Mouse (Mus musculus): ENCODE measurements at regions not wholly inside any gene's neighbourhood (a gene's known extent, or its start where the extent isn't known, plus 50 kb on each side); places are given as distances from the start of the nearest gene placed in this dataset.
"Not testable (repeated sequence)": the region's sequence is repeated elsewhere in the genome, so short reads cannot be mapped to it uniquely, and the experiment has no call there.

GRCm38 (mm10) chr8:37131988-37132387 is 138.6 kb downstream of the AI429214 start:
- Histone ChIP-seq H3K9me3 (no peaks in the 10 kb centered on the region), H3K27me3 (no peaks in the 10 kb centered on the region), H3K9ac (no peak overlapping the region), H3K27ac (replicated peaks) (no peak overlapping the region), H3K4me3 (no peak overlapping the region), H3K4me1 (replicated peaks) (no peaks in the 10 kb centered on the region), H3K36me3 (no peaks in the 10 kb centered on the region), H3K4me2 (no peak overlapping the region)
- no peak for ATAC-seq (ENCODE audit: low FRiP score, low read depth)
- WGBS, result 16% methylated on average over 4 of the region's 4 CpGs

- ATAC-seq (ENCODE audit: low FRiP score, low read depth), result no peak
- no peaks in the 10 kb centered on the region for H3K36me3 ChIP-seq
- H3K4me1 ChIP-seq (replicated peaks), result no peaks in the 10 kb centered on the region
- H3K4me2 ChIP-seq, result no peak overlapping the region
- no peaks in the 10 kb centered on the region for H3K9me3 ChIP-seq
- no peak overlapping the region for H3K27ac ChIP-seq (replicated peaks)
- H3K4me3 ChIP-seq, result no peak overlapping the region
- 73% methylated on average over 8 of the region's 8 CpGs for WGBS
- H3K27me3 ChIP-seq, result no peaks in the 10 kb centered on the region
- no peak overlapping the region for H3K9ac ChIP-seq
Measured at GRCm38 (mm10) chr8:37134192-37134964, 141.0 kb downstream of the AI429214 start.

- H3K36me3 ChIP-seq, result no peaks in the 10 kb centered on the region
- no peak for ATAC-seq (ENCODE audit: low FRiP score, low read depth)
- no peaks in the 10 kb centered on the region for H3K4me1 ChIP-seq (replicated peaks)
- no peak overlapping the region for H3K27ac ChIP-seq (replicated peaks)
- H3K9me3 ChIP-seq, result no peaks in the 10 kb centered on the region
- WGBS, result 82% methylated on average over 1 of the region's 1 CpGs
- no peak overlapping the region for H3K4me3 ChIP-seq
- no peak overlapping the region for H3K4me2 ChIP-seq
- no peaks in the 10 kb centered on the region for H3K27me3 ChIP-seq
- no peak overlapping the region for H3K9ac ChIP-seq
Measured at GRCm38 (mm10) chr8:37150286-37150685, 156.9 kb downstream of the AI429214 start.

- WGBS, result 92% methylated on average over 7 of the region's 7 CpGs
- no peak overlapping the region for H3K4me2 ChIP-seq
Measured at GRCm38 (mm10) chr8:37154361-37154760, 161.0 kb downstream of the AI429214 start.

GRCm38 (mm10) chr8:37154946-37155345 is 161.5 kb downstream of the AI429214 start:
- no peaks in the 10 kb centered on the region for H3K36me3 ChIP-seq
- no peak for ATAC-seq (ENCODE audit: low FRiP score, low read depth)
- no peak overlapping the region for H3K4me2 ChIP-seq
- no peaks in the 10 kb centered on the region for H3K27me3 ChIP-seq
- H3K27ac ChIP-seq (replicated peaks), result no peak overlapping the region
- 93% methylated on average over 8 of the region's 8 CpGs for WGBS
- no peak overlapping the region for H3K4me3 ChIP-seq
- no peaks in the 10 kb centered on the region for H3K4me1 ChIP-seq (replicated peaks)
- no peaks in the 10 kb centered on the region for H3K9me3 ChIP-seq
- no peak overlapping the region for H3K9ac ChIP-seq

More at GRCm38 (mm10) chr8:37154361-37154760, 161.0 kb downstream of the AI429214 start:
- Histone ChIP-seq H3K4me3 (no peak overlapping the region), H3K4me1 (replicated peaks) (no peaks in the 10 kb centered on the region), H3K9me3 (no peaks in the 10 kb centered on the region), H3K27ac (replicated peaks) (no peak overlapping the region), H3K9ac (no peak overlapping the region), H3K36me3 (no peaks in the 10 kb centered on the region), H3K27me3 (no peaks in the 10 kb centered on the region)
- no peak for ATAC-seq (ENCODE audit: low FRiP score, low read depth)

- H3K4me3 ChIP-seq, result no peak overlapping the region
- H3K9ac ChIP-seq, result no peak overlapping the region
- 8% methylated on average over 9 of the region's 9 CpGs for WGBS
- no peaks in the 10 kb centered on the region for H3K9me3 ChIP-seq
- H3K4me1 ChIP-seq (replicated peaks), result no peaks in the 10 kb centered on the region
- no peak for ATAC-seq (ENCODE audit: low FRiP score, low read depth)
- H3K27me3 ChIP-seq, result no peaks in the 10 kb centered on the region
- H3K27ac ChIP-seq (replicated peaks), result no peak overlapping the region
- H3K36me3 ChIP-seq, result no peaks in the 10 kb centered on the region
- no peak overlapping the region for H3K4me2 ChIP-seq
Measured at GRCm38 (mm10) chr8:37159481-37159880, 166.1 kb downstream of the AI429214 start.

GRCm38 (mm10) chr8:37196859-37197258 is 203.5 kb downstream of the AI429214 start:
- Histone ChIP-seq H3K27me3 (no peaks in the 10 kb centered on the region), H3K27ac (replicated peaks) (no peak overlapping the region), H3K9ac (no peak overlapping the region), H3K9me3 (no peaks in the 10 kb centered on the region), H3K4me3 (no peak overlapping the region), H3K4me1 (replicated peaks) (no peaks in the 10 kb centered on the region), H3K4me2 (no peak overlapping the region), H3K36me3 (no peaks in the 10 kb centered on the region)
- ATAC-seq (ENCODE audit: low FRiP score, low read depth), result no peak
- 88% methylated on average over 1 of the region's 1 CpGs for WGBS

GRCm38 (mm10) chr8:37215894-37216293 is 222.5 kb downstream of the AI429214 start:
- H3K4me1 ChIP-seq (replicated peaks), result no peaks in the 10 kb centered on the region
- H3K27ac ChIP-seq (replicated peaks), result no peak overlapping the region
- H3K27me3 ChIP-seq, result no peaks in the 10 kb centered on the region
- WGBS, result 83% methylated on average over 4 of the region's 4 CpGs
- no peak overlapping the region for H3K4me3 ChIP-seq
- H3K36me3 ChIP-seq, result no peaks in the 10 kb centered on the region
- no peak overlapping the region for H3K9ac ChIP-seq
- no peaks in the 10 kb centered on the region for H3K9me3 ChIP-seq
- H3K4me2 ChIP-seq, result no peak overlapping the region
- no peak for ATAC-seq (ENCODE audit: low FRiP score, low read depth)

- H3K27ac ChIP-seq (replicated peaks), result no peak overlapping the region
- 69% methylated on average over 2 of the region's 2 CpGs for WGBS
- H3K9ac ChIP-seq, result no peak overlapping the region
- H3K36me3 ChIP-seq, result no peaks in the 10 kb centered on the region
- H3K4me2 ChIP-seq, result no peak overlapping the region
- H3K4me3 ChIP-seq, result no peak overlapping the region
- no peak for ATAC-seq (ENCODE audit: low FRiP score, low read depth)
- H3K27me3 ChIP-seq, result no peaks in the 10 kb centered on the region
- no peaks in the 10 kb centered on the region for H3K4me1 ChIP-seq (replicated peaks)
- no peaks in the 10 kb centered on the region for H3K9me3 ChIP-seq
Measured at GRCm38 (mm10) chr8:37227091-37227490, 233.7 kb downstream of the AI429214 start.

- H3K27me3 ChIP-seq, result no peaks in the 10 kb centered on the region
- no peaks in the 10 kb centered on the region for H3K36me3 ChIP-seq
- no peak overlapping the region for H3K4me3 ChIP-seq
- 82% methylated on average over 2 of the region's 2 CpGs for WGBS
- ATAC-seq (ENCODE audit: low FRiP score, low read depth), result no peak
- H3K27ac ChIP-seq (replicated peaks), result no peak overlapping the region
- H3K9ac ChIP-seq, result no peak overlapping the region
- H3K4me1 ChIP-seq (replicated peaks), result 0 out of 2 replicates have a peak, but pooled peaks cover 5% of the 10 kb centered on the region
- H3K9me3 ChIP-seq, result no peaks in the 10 kb centered on the region
- H3K4me2 ChIP-seq, result no peak overlapping the region
Measured at GRCm38 (mm10) chr8:37237306-37237705, 243.9 kb downstream of the AI429214 start.

GRCm38 (mm10) chr8:37239354-37239753 is 245.9 kb downstream of the AI429214 start:
- H3K36me3 ChIP-seq, result no peaks in the 10 kb centered on the region

GRCm38 (mm10) chr8:37251234-37251633 is 257.8 kb downstream of the AI429214 start:
- H3K4me3 ChIP-seq; H3K9me3 ChIP-seq; H3K9ac ChIP-seq; H3K27ac ChIP-seq (replicated peaks); H3K36me3 ChIP-seq; ATAC-seq (ENCODE audit: low FRiP score, low read depth); H3K27me3 ChIP-seq; H3K4me2 ChIP-seq; H3K4me1 ChIP-seq (replicated peaks): not testable (repeated sequence)
- 90% methylated on average over 7 of the region's 7 CpGs for WGBS

More at GRCm38 (mm10) chr8:37239354-37239753, 245.9 kb downstream of the AI429214 start:
- Histone ChIP-seq H3K4me3 (no peak overlapping the region), H3K27me3 (no peaks in the 10 kb centered on the region), H3K4me1 (replicated peaks) (0 out of 2 replicates have a peak, but pooled peaks cover 5% of the 10 kb centered on the region), H3K27ac (replicated peaks) (no peak overlapping the region), H3K4me2 (no peak overlapping the region), H3K9me3 (no peaks in the 10 kb centered on the region), H3K9ac (no peak overlapping the region)
- no peak for ATAC-seq (ENCODE audit: low FRiP score, low read depth)
